Mouse (Mus musculus): ENCODE measurements around the gene Traip.
"Not testable (repeated sequence)": the region's sequence is repeated elsewhere in the genome, so short reads cannot be mapped to it uniquely, and the experiment has no call there.

Gene Traip

DNA sequence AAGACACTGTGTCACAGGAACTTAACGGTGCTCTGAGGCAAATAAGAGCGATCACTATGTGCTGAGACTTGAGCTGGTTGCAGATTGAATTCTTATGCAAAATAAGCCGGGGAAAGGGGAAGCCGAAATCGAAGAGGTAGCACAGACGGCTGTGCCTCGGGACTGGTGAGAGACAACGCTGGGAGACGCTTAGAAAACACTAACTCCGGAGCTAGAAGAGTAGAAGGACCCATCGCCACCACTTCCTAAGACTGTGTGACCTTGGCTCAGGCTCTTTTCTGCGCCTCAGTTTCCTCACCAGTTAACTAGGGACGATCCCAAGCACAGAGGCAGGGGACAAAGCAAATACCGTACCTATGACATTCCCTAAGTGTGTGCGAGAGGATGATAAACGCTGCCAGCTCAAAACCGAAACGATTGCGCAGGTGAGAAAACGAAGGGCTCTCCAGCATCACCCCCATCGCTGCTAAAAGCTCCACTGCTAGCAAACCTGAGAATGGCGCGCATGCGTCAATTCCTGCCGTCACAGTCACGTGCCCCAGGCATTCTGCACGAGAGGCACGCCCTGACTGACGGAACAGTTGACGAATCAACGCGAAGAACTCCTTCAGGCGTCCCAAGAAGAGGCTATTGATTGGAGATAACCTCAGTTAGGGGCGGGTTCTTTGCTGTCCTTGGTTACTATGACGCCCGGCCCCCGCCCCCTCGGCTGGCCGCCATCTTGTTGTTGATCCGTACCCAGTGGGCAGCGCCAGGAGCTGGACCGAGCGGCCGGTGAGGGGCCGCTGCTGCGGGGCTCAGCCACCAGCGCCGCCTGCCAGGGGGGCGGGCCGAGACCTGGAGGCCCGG is 52.2 kb downstream of the Traip start, which contains the start of gene Ip6k1:
TSS of gene Ip6k1 (plus strand) at position 580 of the 849 bp plus-strand sequence.
- DNase-seq (ENCODE audit: low spot score in 2 of 2) = peak; percentile 100

- DNase-seq (ENCODE audit: low spot score in 2 of 2) = no peak
Observed at GRCm38 (mm10) chr9:108002778-108003530, 53.0 kb downstream of the Traip start.

DNA sequence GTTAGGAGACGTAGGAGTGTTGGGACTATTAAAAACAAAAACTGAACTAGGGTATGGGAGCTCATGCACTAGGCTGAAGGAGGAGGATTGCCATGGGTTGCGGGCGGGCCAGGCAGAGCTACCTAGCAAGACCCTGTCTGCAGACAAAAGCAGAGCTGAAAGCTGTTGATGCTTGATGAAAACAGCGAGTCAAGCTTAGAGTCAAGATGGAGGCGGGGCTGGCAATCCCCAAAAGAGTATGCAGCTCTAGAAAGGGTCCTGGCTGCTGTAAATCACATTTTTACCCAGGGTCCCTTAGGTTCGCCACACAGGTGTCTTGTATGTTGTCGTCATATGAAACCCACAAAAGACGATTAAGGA is 53.6 kb downstream of the Traip start:
- no peak for DNase-seq (ENCODE audit: low spot score in 2 of 2)

DNA sequence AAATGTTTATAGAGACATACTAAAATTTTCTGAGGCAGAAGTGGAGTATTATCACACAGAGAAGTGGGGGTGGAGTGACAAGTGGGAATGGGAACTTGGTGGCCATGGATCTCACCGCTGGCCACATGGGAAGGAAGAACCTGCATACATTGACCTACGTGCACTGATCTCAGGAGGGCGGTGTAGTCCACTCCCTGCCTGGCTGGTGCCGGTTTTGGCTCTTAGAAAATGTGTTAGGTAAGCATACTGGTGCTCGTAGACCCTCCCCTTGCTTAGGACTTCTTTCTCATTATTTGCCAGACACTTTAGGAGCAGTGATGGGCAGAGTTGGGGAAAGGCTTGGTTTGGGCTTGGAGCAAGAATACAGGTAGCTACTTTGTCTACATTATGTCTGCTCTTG is 58.1 kb downstream of the Traip start:
- no peak for DNase-seq (ENCODE audit: low spot score in 2 of 2)

GRCm38 (mm10) chr9:108010385-108010784 is 60.4 kb downstream of the Traip start:
- no peak for DNase-seq (ENCODE audit: low spot score in 2 of 2)

DNA sequence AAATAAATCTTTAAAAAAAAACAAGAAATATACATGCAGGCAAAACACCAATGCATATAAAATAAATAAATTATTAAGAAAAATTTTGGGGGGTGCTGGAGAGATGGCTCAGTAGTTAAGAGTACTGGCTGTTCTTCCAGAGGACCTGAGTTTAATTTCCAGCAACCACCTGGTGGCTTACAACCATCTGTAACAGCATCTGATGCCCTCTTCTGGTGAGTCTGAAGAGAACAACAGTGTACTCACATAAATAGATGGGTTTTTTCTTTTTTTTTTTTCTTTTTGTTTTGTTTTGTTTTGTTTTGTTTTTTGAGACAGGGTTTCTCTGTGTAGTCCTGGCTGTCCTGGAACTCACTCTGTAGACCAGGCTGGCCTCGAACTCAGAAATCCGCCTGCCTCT is 63.6 kb downstream of the Traip start:
- DNase-seq (ENCODE audit: low spot score in 2 of 2) = not testable (repeated sequence)

DNA sequence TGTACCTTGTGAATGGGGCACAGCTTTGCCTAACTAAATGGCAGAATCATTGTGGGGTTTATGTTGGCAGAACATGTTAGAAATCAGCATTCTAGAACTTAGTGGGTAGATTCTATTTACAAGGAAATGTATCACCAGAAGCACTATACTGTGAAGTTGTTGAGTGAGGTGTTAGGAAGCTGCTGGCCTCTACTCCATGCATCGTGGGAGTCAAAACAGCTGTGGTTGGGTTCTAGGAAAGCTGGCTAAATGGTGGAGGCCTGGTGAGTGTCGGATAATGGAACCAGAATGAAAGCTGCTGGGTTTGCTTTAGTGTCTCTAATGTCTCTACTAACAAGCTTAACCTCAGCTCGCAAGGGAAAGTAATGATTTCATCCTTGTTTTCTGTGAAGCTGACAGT is 67.2 kb downstream of the Traip start:
- DNase-seq (ENCODE audit: low spot score in 2 of 2) = no peak

DNA sequence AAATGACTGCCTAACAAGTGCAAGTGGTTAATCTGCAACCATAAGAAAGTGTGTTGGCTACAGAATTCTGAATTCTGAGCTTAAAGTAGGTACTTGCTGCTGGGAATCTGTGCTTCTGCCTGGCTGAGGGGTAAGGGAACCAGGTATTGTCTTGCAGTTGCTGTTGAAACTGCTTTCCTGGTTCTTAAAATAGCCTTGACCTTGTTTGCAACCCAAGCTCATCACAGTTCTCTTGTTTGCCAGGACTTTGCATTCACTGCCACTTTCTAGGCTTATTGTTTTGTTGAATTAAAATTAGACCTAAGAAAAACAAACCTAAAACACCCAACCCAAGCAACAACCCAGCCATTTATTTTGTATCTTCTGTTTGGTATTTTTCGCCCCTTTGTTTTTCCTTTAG is 70.8 kb downstream of the Traip start:
- DNase-seq (ENCODE audit: low spot score in 2 of 2) = no peak

Data from heart, adult 9 months (tissue).